Mouse (Mus musculus) heart, postnatal 0 days (tissue): ENCODE measurements around the gene Sox30.

Experiments
- CTCF ChIP-seq: IDR thresholded peaks from 2 replicates; pipeline ENCODE4 v1.5.1; 2016; ENCODE audit warnings: antibody characterized with exemption, control low read depth, low read depth
- EP300 ChIP-seq: IDR thresholded peaks from 2 replicates; pipeline ENCODE4 v1.6.1; 2016; ENCODE audit warnings: antibody characterized with exemption, low read depth

DNA sequence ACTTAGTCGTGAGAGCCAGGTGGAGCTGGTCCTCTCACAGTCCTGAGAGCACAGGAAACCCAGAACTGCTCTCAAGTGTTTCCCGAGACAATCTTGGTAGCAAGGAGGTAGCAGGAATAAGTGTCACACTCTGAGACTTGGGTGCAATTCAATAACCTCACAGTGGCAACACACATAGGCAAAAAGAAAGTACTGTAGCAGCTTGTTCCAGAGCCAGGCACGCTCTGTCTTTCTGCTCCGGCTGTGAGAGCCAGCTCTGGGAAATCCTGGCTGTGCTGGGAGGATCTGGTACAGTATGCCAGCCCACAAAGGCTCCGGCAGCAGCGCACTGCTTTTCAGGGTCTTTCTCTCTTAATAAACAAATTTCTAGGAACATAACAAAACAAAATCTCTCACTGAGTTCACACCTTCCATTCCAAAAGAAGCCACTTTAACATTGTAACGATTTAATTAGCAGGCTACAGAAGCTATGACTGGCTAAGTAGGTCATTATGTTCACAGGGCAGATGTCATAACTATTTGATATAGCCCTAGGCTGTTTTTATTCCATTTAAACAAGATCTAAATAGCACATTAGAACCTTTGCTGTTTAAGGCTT lies 36.9 kb upstream of the Sox30 start:
- no peak for TF ChIP-seq CTCF
- no peak for TF ChIP-seq EP300
